Mouse (Mus musculus) retina, postnatal 7 days (tissue): ENCODE measurements at regions not wholly inside any gene's neighbourhood (a gene's known extent, or its start where the extent isn't known, plus 50 kb on each side); places are given as distances from the start of the nearest gene placed in this dataset.
A peak's percentile ranks its signal among the peaks of the same experiment; 100 is the strongest.

Source experiments
- DNase-seq: peaks from one replicate; pipeline ENCODE4 v3.0.0-alpha.2; 2012; ENCODE audit warnings: low read depth, low spot score

- DNase-seq = no peak
These were observed 342.1 kb upstream of the Pmfbp1 start for GRCm38 (mm10) chr8:109151711-109152110.

DNA sequence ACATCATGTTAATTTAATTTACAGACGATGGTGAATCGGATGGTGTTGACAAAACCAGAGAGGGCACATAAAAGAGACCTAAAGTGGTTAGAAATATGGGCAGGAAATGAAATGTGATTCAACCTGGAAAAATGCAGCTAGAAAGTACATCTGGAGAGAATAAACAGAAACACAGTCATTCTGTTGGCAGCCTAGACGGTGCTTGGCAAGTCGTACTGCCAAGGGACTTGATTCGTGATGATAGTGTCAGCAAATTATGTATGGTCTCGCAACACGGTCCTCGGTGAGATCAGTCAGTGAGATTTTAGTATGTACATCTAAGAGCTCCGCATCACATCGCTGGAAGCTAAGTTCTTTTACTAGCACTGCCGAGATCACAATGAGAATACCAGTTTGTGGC is 338.3 kb upstream of the Pmfbp1 start:
- no peak for DNase-seq

DNA sequence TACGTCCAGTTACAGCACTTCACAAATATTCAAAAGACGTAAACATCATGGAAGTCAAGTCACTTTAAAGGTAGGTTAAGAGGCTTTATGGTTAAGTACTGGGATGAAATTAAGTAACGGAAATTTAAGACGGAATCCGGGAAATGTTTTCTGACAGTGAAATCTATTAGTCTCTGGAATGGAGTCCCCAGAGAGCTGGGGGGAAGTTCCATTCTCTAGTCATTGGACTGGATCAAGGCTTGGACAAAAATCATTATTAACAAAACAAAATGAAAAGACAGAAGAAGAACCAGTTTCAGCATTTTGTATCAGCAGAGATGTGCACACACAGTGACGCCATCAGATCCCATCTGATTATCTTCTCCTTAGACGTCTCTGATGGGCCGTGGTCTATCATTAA is 337.8 kb upstream of the Pmfbp1 start:
- DNase-seq = no peak

GRCm38 (mm10) chr8:109172701-109173100 is 321.1 kb upstream of the Pmfbp1 start:
- DNase-seq = no peak

DNA sequence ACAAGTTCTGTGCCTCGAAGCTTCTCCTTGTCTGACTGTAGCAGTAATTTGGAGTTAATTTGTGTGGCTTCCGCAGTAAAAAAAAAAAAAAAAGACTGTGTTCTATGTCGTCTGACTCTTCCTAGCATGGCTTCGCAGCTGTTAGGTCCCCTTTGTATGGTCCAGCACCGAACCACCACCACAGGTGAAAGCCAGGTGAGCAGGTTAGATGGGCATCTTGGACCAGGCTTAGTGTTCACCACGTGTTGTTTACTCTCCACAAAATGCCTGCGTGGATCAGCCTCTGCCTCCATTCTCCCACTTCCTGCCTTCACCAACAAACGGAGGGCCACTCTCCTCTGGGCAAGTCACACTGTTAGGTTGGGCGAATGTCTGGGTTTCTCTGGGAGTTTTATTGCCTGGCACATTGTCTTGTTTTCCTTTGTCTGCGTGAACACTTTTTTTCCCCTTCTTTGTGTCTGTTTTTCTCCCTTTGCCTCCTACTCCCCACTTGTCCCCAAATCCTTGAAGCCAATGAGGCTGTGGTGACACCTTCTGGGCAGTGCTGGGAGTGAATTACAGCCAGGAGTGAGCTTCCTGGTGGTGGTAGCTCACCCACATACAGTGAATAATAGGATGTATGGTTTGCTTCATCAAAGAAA is 308.1 kb upstream of the Pmfbp1 start:
- peak; percentile 37 for DNase-seq

- no peak for DNase-seq
These were observed 306.2 kb upstream of the Pmfbp1 start for GRCm38 (mm10) chr8:109187617-109188016.

- DNase-seq = no peak
These were observed 279.6 kb upstream of the Pmfbp1 start for GRCm38 (mm10) chr8:109214247-109214646.

- no peak for DNase-seq
These were observed 277.5 kb upstream of the Pmfbp1 start for GRCm38 (mm10) chr8:109216318-109216717.

GRCm38 (mm10) chr8:109217326-109217725 is 276.5 kb upstream of the Pmfbp1 start:
- no peak for DNase-seq

GRCm38 (mm10) chr8:109232281-109233234 is 261.3 kb upstream of the Pmfbp1 start:
- no peak for DNase-seq

DNA sequence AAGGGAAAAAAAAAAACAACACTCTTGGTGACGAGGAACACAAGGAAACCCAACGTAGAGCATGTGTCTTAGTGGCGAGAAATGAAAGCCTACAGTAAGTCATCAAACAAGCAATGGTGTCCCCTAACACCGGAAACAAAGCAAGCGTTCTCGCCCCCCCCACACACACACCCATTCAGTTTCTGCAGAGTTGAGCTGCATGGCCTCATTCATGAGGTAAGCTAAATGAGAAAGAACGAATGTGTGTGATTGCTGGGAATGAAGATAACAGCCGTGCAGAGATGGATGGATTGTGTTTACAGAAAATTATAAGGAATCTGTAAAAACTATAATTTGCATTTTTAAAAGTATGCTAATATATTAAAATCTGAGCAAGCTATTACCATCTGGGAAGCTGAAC is 248.3 kb upstream of the Pmfbp1 start:
- DNase-seq = no peak

- no peak for DNase-seq
These were observed 246.0 kb upstream of the Pmfbp1 start for GRCm38 (mm10) chr8:109247875-109248274.

- DNase-seq = no peak
These were observed 245.5 kb upstream of the Pmfbp1 start for GRCm38 (mm10) chr8:109248356-109248755.

DNA sequence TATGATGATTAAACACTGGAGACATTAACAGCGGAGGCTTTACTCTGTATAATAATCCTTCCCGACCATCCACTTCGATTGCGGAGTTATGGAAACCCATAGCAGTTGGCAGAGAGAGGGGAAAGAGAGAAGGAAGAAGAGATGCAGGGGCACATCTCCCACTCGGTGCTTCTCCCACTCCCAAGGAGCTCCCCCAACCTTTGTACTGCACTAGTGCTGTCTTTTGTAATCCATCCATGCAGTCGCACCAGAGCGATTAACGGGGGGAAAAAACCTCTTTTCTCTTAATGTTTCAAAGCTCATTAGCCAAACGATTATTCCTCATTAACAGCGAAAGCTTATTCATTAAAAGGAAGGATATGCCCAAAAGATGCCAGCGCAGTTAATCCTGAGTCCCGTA is 244.6 kb upstream of the Pmfbp1 start:
- DNase-seq = no peak

GRCm38 (mm10) chr8:109249691-109250090 is 244.1 kb upstream of the Pmfbp1 start:
- DNase-seq = no peak

GRCm38 (mm10) chr8:109250551-109250950 is 243.3 kb upstream of the Pmfbp1 start:
- no peak for DNase-seq

GRCm38 (mm10) chr8:109251360-109251798 is 242.4 kb upstream of the Pmfbp1 start:
- no peak for DNase-seq

- no peak for DNase-seq
These were observed 241.4 kb upstream of the Pmfbp1 start for GRCm38 (mm10) chr8:109252404-109252803.

GRCm38 (mm10) chr8:109279129-109279528 is 214.7 kb upstream of the Pmfbp1 start:
- DNase-seq = peak; percentile 16

DNA sequence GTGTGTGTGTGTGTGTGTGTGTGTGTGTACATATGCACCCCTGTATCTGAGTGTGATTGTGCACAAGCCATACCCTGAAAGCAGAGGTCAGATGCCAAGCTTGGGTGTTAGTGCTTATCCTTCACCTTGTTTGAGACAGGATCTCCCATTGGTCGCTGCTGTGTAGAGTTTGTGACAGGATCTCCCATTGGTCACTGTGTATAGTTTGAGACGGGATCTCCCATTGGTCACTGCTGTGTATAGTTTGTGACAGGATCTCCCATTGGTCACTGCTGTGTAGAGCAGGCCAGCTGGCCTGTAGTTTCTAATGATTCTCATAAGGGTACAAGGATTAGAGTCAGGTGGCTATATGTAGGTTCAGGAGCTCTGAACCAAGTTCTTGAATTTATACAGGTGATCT is 213.3 kb upstream of the Pmfbp1 start:
- DNase-seq = no peak

DNA sequence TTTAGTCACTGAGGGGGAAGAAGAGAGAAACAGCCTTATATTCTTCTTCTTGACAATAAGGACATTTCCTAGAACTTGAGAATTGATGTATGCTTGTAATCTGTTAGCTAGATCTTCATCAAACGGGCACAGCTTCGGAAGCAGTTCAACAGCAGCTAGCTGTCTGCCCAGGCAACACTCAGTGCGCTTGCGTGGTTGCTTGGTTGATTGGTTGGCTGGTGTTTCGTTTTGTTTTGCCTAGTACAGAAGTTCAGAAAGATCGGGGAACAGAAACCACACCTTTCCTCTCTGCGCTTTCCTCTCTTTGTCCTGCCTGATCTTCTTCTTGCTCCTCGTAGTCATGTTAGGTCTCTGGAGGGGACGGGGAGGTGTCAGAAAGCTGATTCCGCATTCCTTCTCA is 212.2 kb upstream of the Pmfbp1 start:
- DNase-seq = no peak

DNA sequence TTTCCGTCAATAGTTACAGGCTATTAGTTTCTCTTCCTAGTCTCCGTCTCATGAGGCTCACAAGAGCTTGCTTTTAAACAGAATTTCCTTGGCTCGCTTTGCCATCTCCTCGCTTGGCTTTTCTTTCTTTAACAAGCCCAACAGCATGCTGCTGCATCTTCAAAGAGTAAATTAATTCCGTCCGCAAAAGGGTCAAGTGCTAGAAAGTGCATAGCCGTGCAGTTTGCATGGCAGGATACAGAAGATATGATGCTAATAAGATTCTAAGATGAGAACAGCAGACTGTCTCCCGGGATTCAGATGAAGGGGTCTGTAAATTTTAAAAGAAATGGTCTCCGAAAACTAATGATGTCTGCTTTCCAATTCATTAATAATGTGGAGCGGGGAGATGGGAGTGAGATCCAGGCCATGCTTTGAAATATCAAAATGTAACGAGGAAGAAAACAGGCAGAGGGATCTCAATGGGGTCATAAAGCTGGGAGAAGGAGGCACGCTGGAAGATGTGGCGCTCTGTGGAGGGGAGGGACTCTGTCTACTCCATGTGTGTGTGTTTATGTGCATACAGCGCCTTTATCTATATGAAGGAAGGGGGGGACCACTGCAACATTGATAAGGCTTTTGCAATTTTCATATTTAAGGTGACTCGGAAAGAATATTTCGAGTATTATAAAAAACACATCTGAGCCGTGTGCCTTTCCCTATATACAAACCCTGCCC is 183.0 kb upstream of the Pmfbp1 start:
- no peak for DNase-seq
